Mouse (Mus musculus): Measurements from ENCODE around the gene Ncoa3.

GRCm38 (mm10) chr2:166066434-166066833 is 74.0 kb downstream of the Ncoa3 start:
- no peak for TF ChIP-seq CTCF (IDR thresholded peaks at IDR 0.05; ENCODE audit: control insufficient read depth, insufficient read depth, insufficient read length)
- no peak for TF ChIP-seq USF1 (IDR thresholded peaks at IDR 0.05; ENCODE audit: low read depth)
- TF ChIP-seq FOSL1 (IDR thresholded peaks at IDR 0.05; ENCODE audit: insufficient read depth, low read length, poor library complexity, severe bottlenecking), result no peak
- TF ChIP-seq MYOG (IDR thresholded peaks at IDR 0.05; ENCODE audit: control insufficient read depth, extremely low read depth, insufficient read length), result no peak
- TF ChIP-seq MAX (IDR thresholded peaks at IDR 0.05), result no peak
- no peak for TF ChIP-seq MYOD1 (IDR thresholded peaks at IDR 0.05; ENCODE audit: control insufficient read depth, insufficient read length, low read depth)

Measured in C2C12 (cell line).